Mouse (Mus musculus) neural tube, embryonic 15.5 days (tissue): ENCODE data around the gene Pecam1. TPM values are rescaled to one million over a fixed set of nuclear protein-coding genes. Genes with fewer than 3 reads are reported as not detected.
"Not testable (repeated sequence)": the region's sequence is repeated elsewhere in the genome, so short reads cannot be mapped to it uniquely, and the experiment has no call there.

Source experiments
- ATAC-seq: fragments of 200-750 bp; cut with Nextera tagmentation; 2 replicates; pipeline ENCODE4 v1.8.0; 2017; ENCODE audit warnings: mild to moderate bottlenecking, moderate TSS enrichment, moderate library complexity; ENCODE audit not compliant: low FRiP score
- H3K27ac ChIP-seq: fragments of 300-500 bp; sonication (generic); replicated peaks from 2 replicates; pipeline ENCODE4 v1.5.1; 2015; ENCODE audit warnings: mild to moderate bottlenecking, inconsistent platforms
- H3K27me3 ChIP-seq: fragments of 300-500 bp; sonication (generic); replicated peaks from 2 replicates; pipeline ENCODE4 v1.6.1; 2015; ENCODE audit warnings: inconsistent platforms
- H3K36me3 ChIP-seq: fragments of 300-500 bp; sonication (generic); 2 replicates; pipeline ENCODE4 v1.6.1; 2015; ENCODE audit warnings: inconsistent platforms
- H3K4me1 ChIP-seq: fragments of 300-500 bp; sonication (generic); 2 replicates; pipeline ENCODE4 v1.6.1; 2015; ENCODE audit warnings: inconsistent platforms
- H3K4me2 ChIP-seq: fragments of 300-500 bp; sonication (generic); 2 replicates; pipeline ENCODE4 v1.6.1; 2015; ENCODE audit warnings: inconsistent platforms, mild to moderate bottlenecking, moderate library complexity
- H3K4me3 ChIP-seq: fragments of 300-500 bp; sonication (generic); replicated peaks from 2 replicates; pipeline ENCODE4 v1.5.1; 2015; ENCODE audit warnings: mild to moderate bottlenecking, inconsistent platforms
- H3K9ac ChIP-seq: fragments of 300-500 bp; sonication (generic); replicated peaks from 2 replicates; pipeline ENCODE4 v1.6.1; 2015; ENCODE audit warnings: mild to moderate bottlenecking, inconsistent platforms
- H3K9me3 ChIP-seq: fragments of 300-500 bp; sonication (generic); replicated peaks from 2 replicates; pipeline ENCODE4 v1.6.1; 2016; ENCODE audit warnings: inconsistent platforms
- WGBS: fragments of 180-500 bp; shearing (Covaris S2); methylation state at CpG from one replicate; pipeline ENCODE4 v1.1.7; 2015; ENCODE audit warnings: mixed read lengths; 5-methylcytosine and 5-hydroxymethylcytosine counted together
- polyA plus RNA-seq: library from polyadenylated mRNA; unstranded; fragments of >200 nt; fragmentation: Nextera tagmentation; extraction: Ambion mirVana; gene quantifications from 2 replicates; pipeline ENCODE4 v1.2.1, GENCODE M21; 2015

Gene Pecam1
- polyA plus RNA-seq, 1 experiment from 2014 or later = 14.4 TPM

GRCm38 (mm10) chr11:106766611-106767162 lies 16.3 kb upstream of the Pecam1 start:
- Histone ChIP-seq H3K9me3 (0 out of 2 replicates have a peak, but pooled peaks cover 4% of the 10 kb centered on the region), H3K36me3 (peaks cover 43% of the 10 kb centered on the region), H3K4me2 (no peak overlapping the region), H3K9ac (no peak overlapping the region), H3K27me3 (no peaks in the 10 kb centered on the region), H3K4me3 (no peak overlapping the region), H3K4me1 (no peaks in the 10 kb centered on the region), H3K27ac (no peak overlapping the region)
- no peak for ATAC-seq
- WGBS = 90% methylated on average over 4 of the region's 4 CpGs

- Histone ChIP-seq H3K4me1 (no peaks in the 10 kb centered on the region), H3K9me3 (0 out of 2 replicates have a peak, but pooled peaks cover 1% of the 10 kb centered on the region), H3K4me3 (no peak overlapping the region), H3K27ac (no peak overlapping the region), H3K4me2 (no peak overlapping the region), H3K36me3 (peaks cover 16% of the 10 kb centered on the region), H3K27me3 (no peaks in the 10 kb centered on the region), H3K9ac (no peak overlapping the region)
- 80% methylated on average over 9 of the region's 9 CpGs for WGBS
- no peak for ATAC-seq
Observed at GRCm38 (mm10) chr11:106762800-106763185, 12.4 kb upstream of the Pecam1 start.

GRCm38 (mm10) chr11:106762139-106762799 lies 11.8 kb upstream of the Pecam1 start:
- Histone ChIP-seq H3K36me3 (peaks cover 11% of the 10 kb centered on the region), H3K9ac (no peak overlapping the region), H3K4me1 (no peaks in the 10 kb centered on the region), H3K4me2 (no peak overlapping the region), H3K9me3 (no peaks in the 10 kb centered on the region), H3K4me3 (no peak overlapping the region), H3K27ac (no peak overlapping the region), H3K27me3 (no peaks in the 10 kb centered on the region)
- ATAC-seq = no peak
- 57% methylated on average over 5 of the region's 5 CpGs for WGBS

GRCm38 (mm10) chr11:106760511-106760910 lies 10.1 kb upstream of the Pecam1 start:
- 93% methylated on average over 5 of the region's 5 CpGs for WGBS
- no peak overlapping the region for H3K4me3 ChIP-seq
- H3K4me2 ChIP-seq = no peak overlapping the region
- no peak for ATAC-seq
- no peaks in the 10 kb centered on the region; the same call in 1 of the 2 replicates for H3K36me3 ChIP-seq
- H3K9me3 ChIP-seq = no peaks in the 10 kb centered on the region
- H3K9ac ChIP-seq = no peak overlapping the region
- no peaks in the 10 kb centered on the region for H3K27me3 ChIP-seq
- no peak overlapping the region for H3K27ac ChIP-seq
- H3K4me1 ChIP-seq = no peaks in the 10 kb centered on the region

- Histone ChIP-seq H3K36me3 (no peaks in the 10 kb centered on the region), H3K9ac (no peak overlapping the region), H3K4me3 (no peak overlapping the region), H3K27ac (no peak overlapping the region), H3K27me3 (no peaks in the 10 kb centered on the region), H3K4me1 (no peaks in the 10 kb centered on the region), H3K4me2 (no peak overlapping the region), H3K9me3 (no peaks in the 10 kb centered on the region)
- ATAC-seq = no peak
- WGBS = 95% methylated on average over 3 of the region's 3 CpGs
Observed at GRCm38 (mm10) chr11:106759028-106759427, 8.6 kb upstream of the Pecam1 start.

GRCm38 (mm10) chr11:106755583-106755982 lies 5.2 kb upstream of the Pecam1 start:
- ATAC-seq = no peak

GRCm38 (mm10) chr11:106753314-106753713 lies 2.9 kb upstream of the Pecam1 start:
- H3K27me3 ChIP-seq = no peaks in the 10 kb centered on the region
- H3K4me1 ChIP-seq = no peaks in the 10 kb centered on the region
- no peak overlapping the region for H3K9ac ChIP-seq
- H3K9me3 ChIP-seq = no peaks in the 10 kb centered on the region
- no peaks in the 10 kb centered on the region for H3K36me3 ChIP-seq
- H3K4me3 ChIP-seq = no peak overlapping the region
- H3K4me2 ChIP-seq = no peak overlapping the region
- 88% methylated on average over 6 of the region's 6 CpGs for WGBS
- H3K27ac ChIP-seq = no peak overlapping the region
- no peak for ATAC-seq

More at GRCm38 (mm10) chr11:106755583-106755982, 5.2 kb upstream of the Pecam1 start:
- H3K4me1 ChIP-seq = no peaks in the 10 kb centered on the region
- H3K4me2 ChIP-seq = no peak overlapping the region
- H3K27ac ChIP-seq = no peak overlapping the region
- no peaks in the 10 kb centered on the region for H3K27me3 ChIP-seq
- H3K9ac ChIP-seq = no peak overlapping the region
- no peaks in the 10 kb centered on the region for H3K36me3 ChIP-seq
- H3K9me3 ChIP-seq = no peaks in the 10 kb centered on the region
- H3K4me3 ChIP-seq = no peak overlapping the region
- 72% methylated on average over 5 of the region's 5 CpGs for WGBS

- H3K27me3 ChIP-seq = no peaks in the 10 kb centered on the region
- no peaks in the 10 kb centered on the region for H3K9me3 ChIP-seq
- ATAC-seq = no peak
- H3K4me3 ChIP-seq = no peak overlapping the region
- no peak overlapping the region for H3K4me2 ChIP-seq
- WGBS = 91% methylated on average over 7 of the region's 7 CpGs
- H3K36me3 ChIP-seq = no peaks in the 10 kb centered on the region
- H3K4me1 ChIP-seq = no peaks in the 10 kb centered on the region
- H3K9ac ChIP-seq = no peak overlapping the region
- H3K27ac ChIP-seq = no peak overlapping the region
Observed at GRCm38 (mm10) chr11:106752103-106752502, 1.7 kb upstream of the Pecam1 start.

- 91% methylated on average over 17 of the region's 17 CpGs for WGBS
- no peak for ATAC-seq
- Histone ChIP-seq H3K36me3 (no peaks in the 10 kb centered on the region), H3K4me1 (no peaks in the 10 kb centered on the region), H3K4me2 (no peak within 1 kb of the TSS), H3K4me3 (no peak within 1 kb of the TSS), H3K9ac (no peak within 1 kb of the TSS), H3K9me3 (no peaks in the 10 kb centered on the region), H3K27me3 (no peaks in the 10 kb centered on the region), H3K27ac (no peak within 1 kb of the TSS)
Observed at GRCm38 (mm10) chr11:106751039-106752018, 901 bp upstream of the Pecam1 start, which contains the start of gene Milr1. Gene Milr1, plus strand, starts transcription at chr11:106751226.

- not testable (repeated sequence) for H3K4me2 ChIP-seq, ATAC-seq
Observed at GRCm38 (mm10) chr11:106749557-106750120, 789 bp downstream of the Pecam1 start.

GRCm38 (mm10) chr11:106744949-106745348 lies 5.5 kb downstream of the Pecam1 start:
- Histone ChIP-seq H3K27me3 (no peaks in the 10 kb centered on the region), H3K9ac (no peak overlapping the region), H3K27ac (no peak overlapping the region), H3K4me1 (peaks cover 4% of the 10 kb centered on the region), H3K4me2 (no peak overlapping the region), H3K4me3 (no peak overlapping the region), H3K9me3 (no peaks in the 10 kb centered on the region), H3K36me3 (no peaks in the 10 kb centered on the region)
- 92% methylated on average over 5 of the region's 5 CpGs for WGBS
- no peak for ATAC-seq

More at GRCm38 (mm10) chr11:106749557-106750120, 789 bp downstream of the Pecam1 start:
- 98% methylated on average over 7 of the region's 7 CpGs for WGBS
- not testable (repeated sequence) for H3K4me1 ChIP-seq, H3K4me3 ChIP-seq, H3K27ac ChIP-seq, H3K9ac ChIP-seq, H3K36me3 ChIP-seq, H3K27me3 ChIP-seq, H3K9me3 ChIP-seq
